8 mouse cellular contexts compared by ENCODE assay signal in the genomic region with DNA sequence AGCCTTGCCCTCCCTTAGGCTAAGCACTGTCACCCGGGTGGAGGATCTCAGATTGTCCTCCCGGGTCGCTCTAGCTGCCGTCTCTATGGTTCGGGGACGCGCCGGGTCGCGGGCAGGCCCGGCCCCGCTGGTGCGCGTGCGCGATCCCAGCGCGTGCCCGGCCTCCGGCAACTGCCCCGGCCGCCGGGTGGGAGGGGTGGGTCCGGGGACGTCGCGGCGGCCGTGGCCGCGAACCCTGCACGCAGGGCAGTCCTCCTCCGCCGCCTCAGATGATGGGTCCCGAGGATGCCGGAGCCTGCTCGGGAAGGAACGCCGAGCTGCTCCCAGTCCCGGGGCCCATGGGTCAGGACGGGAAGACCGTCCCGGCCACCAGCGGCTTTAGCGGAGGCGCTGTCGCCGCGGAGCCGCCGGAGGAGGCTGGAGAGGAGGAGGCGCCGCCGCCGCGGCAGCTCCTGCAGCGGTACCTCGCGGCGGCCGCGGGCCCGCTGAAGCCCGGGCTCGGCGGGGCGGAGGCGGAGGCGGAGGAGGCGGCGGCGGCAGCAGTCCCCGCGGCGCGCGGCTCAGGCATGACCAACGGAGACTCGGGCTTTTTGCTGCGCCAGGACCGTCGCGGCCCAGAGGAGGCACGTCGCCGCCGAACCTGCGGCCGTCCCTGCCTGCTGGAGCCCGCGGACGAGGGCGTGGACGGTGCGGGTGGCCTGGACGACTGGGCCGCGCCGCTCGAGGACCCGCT. TPM values are rescaled to one million over a fixed set of nuclear protein-coding genes. Genes with fewer than 3 reads are reported as not detected.
DNase-seq lines count a peak whose midpoint lies in the region; ATAC-seq and TF ChIP-seq lines count a peak whose summit lies in the region.

Tbc1d12 (plus strand) TSS at position 142 of the 733 bp plus-strand sequence.

- no peaks in the 10 kb centered on the region for H3K36me3 ChIP-seq in heart, embryonic 15.5 days
- H3K36me3 ChIP-seq in liver, embryonic 14.5 days (replicated peaks; ENCODE audit: control insufficient read depth, insufficient read depth, low read depth) = no peaks in the 10 kb centered on the region
- H3K36me3 ChIP-seq in neural tube, embryonic 11.5 days (ENCODE audit: control insufficient read depth, insufficient read depth, low read length) = no peaks in the 10 kb centered on the region
- no peaks in the 10 kb centered on the region for H3K36me3 ChIP-seq in stomach, postnatal 0 days (ENCODE audit: control insufficient read depth, insufficient read depth, low read length)

- DNase-seq in c-Kit-negative CD71-positive TER-119-positive erythroid progenitor cells, embryonic 14.5 days (ENCODE audit: low read depth, low spot score) = peak; percentile 84
- DNase-seq in fibroblast of lung, adult 2 months (ENCODE audit: low read depth) = peak; percentile 73
- DNase-seq in kidney, postnatal 25 days = peak; percentile 92 to 97
- DNase-seq in liver, embryonic 14.5 days (ENCODE audit: low read depth in 3 of 3, low spot score in 3 of 3) = peak; percentile 82 to 85 (median 82)
- DNase-seq in neural tube, embryonic 11.5 days (ENCODE audit: low spot score) = peak; percentile 93
- peak; percentile 91 for DNase-seq in stomach, postnatal 0 days (ENCODE audit: low spot score)

- H3K27me3 ChIP-seq in heart, embryonic 15.5 days = no peaks in the 10 kb centered on the region
- no peaks in the 10 kb centered on the region for H3K27me3 ChIP-seq in liver, embryonic 14.5 days (ENCODE audit: control insufficient read depth, insufficient read depth, low read length)
- no peaks in the 10 kb centered on the region for H3K27me3 ChIP-seq in neural tube, embryonic 11.5 days (ENCODE audit: control insufficient read depth, insufficient read depth, low read length)
- H3K27me3 ChIP-seq in stomach, postnatal 0 days (ENCODE audit: control insufficient read depth, insufficient read depth, low read length) = no peaks in the 10 kb centered on the region

- no peak for TF ChIP-seq EP300 in liver, embryonic 14.5 days (IDR thresholded peaks at IDR 0.05; ENCODE audit: low read depth)
- TF ChIP-seq EP300 in stomach, postnatal 0 days (optimal IDR thresholded peaks at IDR 0.05) = no peak

- ATAC-seq in CD4-positive, CD25-positive, alpha-beta regulatory T cell, adult 4 months = peak; percentile 86
- ATAC-seq in heart, embryonic 15.5 days (replicated peaks; ENCODE audit: insufficient number of reproducible peaks, insufficient read depth, low FRiP score, low read depth) = peak; percentile 93
- peak; percentile 93 for ATAC-seq in liver, embryonic 14.5 days (ENCODE audit: insufficient read depth)
- ATAC-seq in neural tube, embryonic 11.5 days (ENCODE audit: insufficient read depth, low FRiP score, low TSS enrichment) = peak; percentile 92
- ATAC-seq in stomach, postnatal 0 days (ENCODE audit: low FRiP score, low TSS enrichment) = peak; percentile 94

- peak within 1 kb of the TSS; percentile 86 for H3K4me3 ChIP-seq in heart, embryonic 15.5 days
- H3K4me3 ChIP-seq in liver, embryonic 14.5 days (ENCODE audit: insufficient read depth in 1 of 2, low read depth in 2 of 2, low read length in 2 of 2) = peak within 1 kb of the TSS; percentile 79 to 91
- H3K4me3 ChIP-seq in neural tube, embryonic 11.5 days (ENCODE audit: low read depth, low read length) = peak within 1 kb of the TSS; percentile 84
- peak within 1 kb of the TSS; percentile 86 for H3K4me3 ChIP-seq in stomach, postnatal 0 days (ENCODE audit: low read depth, low read length)

- peaks cover 11% of the 10 kb centered on the region for H3K4me1 ChIP-seq in heart, embryonic 15.5 days (replicated peaks)
- H3K4me1 ChIP-seq in liver, embryonic 14.5 days (replicated peaks; ENCODE audit: control insufficient read depth in 2 of 2, insufficient read depth in 2 of 2, low read length in 1 of 2) = peaks cover 9 to 12% of the 10 kb centered on the region in 2 experiments
- no peaks in the 10 kb centered on the region for H3K4me1 ChIP-seq in neural tube, embryonic 11.5 days (ENCODE audit: control insufficient read depth, insufficient read depth, low read length)
- no peaks in the 10 kb centered on the region for H3K4me1 ChIP-seq in stomach, postnatal 0 days (replicated peaks; ENCODE audit: control insufficient read depth, insufficient read depth)

- WGBS in heart, embryonic 15.5 days = under 1% methylated on average over 79 of the region's 101 CpGs
- under 1% methylated on average over 82 of the region's 101 CpGs for whole genome bisulfite sequencing in liver, embryonic 14.5 days (ENCODE audit: insufficient replicate concordance)
- 0% methylated on average over 79 of the region's 101 CpGs for WGBS in neural tube, embryonic 11.5 days
- 1% methylated on average over 78 of the region's 101 CpGs for WGBS in stomach, postnatal 0 days

- H3K9me3 ChIP-seq in heart, embryonic 15.5 days (replicated peaks) = no peaks in the 10 kb centered on the region
- H3K9me3 ChIP-seq in liver, embryonic 14.5 days (ENCODE audit: control insufficient read depth, low read length) = no peaks in the 10 kb centered on the region
- no peaks in the 10 kb centered on the region for H3K9me3 ChIP-seq in neural tube, embryonic 11.5 days (ENCODE audit: control insufficient read depth, low read length)
- no peaks in the 10 kb centered on the region for H3K9me3 ChIP-seq in stomach, postnatal 0 days (ENCODE audit: control insufficient read depth, low read length)

- peak within 1 kb of the TSS; percentile 83 for H3K9ac ChIP-seq in heart, embryonic 15.5 days
- H3K9ac ChIP-seq in liver, embryonic 14.5 days (replicated peaks) = peak within 1 kb of the TSS; percentile 89
- peak within 1 kb of the TSS; percentile 91 for H3K9ac ChIP-seq in neural tube, embryonic 11.5 days (ENCODE audit: low read length)
- H3K9ac ChIP-seq in stomach, postnatal 0 days (ENCODE audit: low read length) = peak within 1 kb of the TSS; percentile 84

- H3K4me2 ChIP-seq in heart, embryonic 15.5 days = peak within 1 kb of the TSS; percentile 80
- H3K4me2 ChIP-seq in liver, embryonic 14.5 days (ENCODE audit: low read depth) = peak within 1 kb of the TSS; percentile 87
- peak within 1 kb of the TSS; percentile 60 for H3K4me2 ChIP-seq in neural tube, embryonic 11.5 days (ENCODE audit: low read depth)
- peak within 1 kb of the TSS; percentile 74 for H3K4me2 ChIP-seq in stomach, postnatal 0 days (replicated peaks; ENCODE audit: low read depth)

- peak within 1 kb of the TSS; percentile 92 for H3K27ac ChIP-seq in heart, embryonic 15.5 days
- H3K27ac ChIP-seq in liver, embryonic 14.5 days = peak within 1 kb of the TSS; percentile 81
- H3K27ac ChIP-seq in neural tube, embryonic 11.5 days (ENCODE audit: low read depth, low read length) = peak within 1 kb of the TSS; percentile 84
- H3K27ac ChIP-seq in stomach, postnatal 0 days (replicated peaks) = peak within 1 kb of the TSS; percentile 90

- peak; percentile 26 for TF ChIP-seq CTCF in liver, embryonic 14.5 days (IDR thresholded peaks at IDR 0.05; ENCODE audit: low read depth)
- TF ChIP-seq CTCF in stomach, postnatal 0 days (IDR thresholded peaks at IDR 0.05; ENCODE audit: low read depth) = peak; percentile 19; the same call in 1 of the 2 replicates

RNA-seq across cellular contexts. Expression of gene Tbc1d12, which starts in this region (rescaled TPM):
- 1 to 10 TPM in 1 of 2 experiments, under 1 TPM in 1; 0.62 to 1.2 TPM for polyA plus RNA-seq in CD4-positive, CD25-positive, alpha-beta regulatory T cell, adult 4 months (2017; shearing (Covaris generic))
- 1.6 and 1.7 TPM in 2 replicates for polyA plus RNA-seq in heart, embryonic 15.5 days (2015; fragmentation: Nextera tagmentation; extraction: Ambion mirVana)
- 1.4 and 1.9 TPM in 2 replicates for polyA plus RNA-seq in liver, embryonic 14.5 days (2012; rRNA removed)
- 1.5 and 2.0 TPM in 2 replicates for polyA plus RNA-seq in liver, embryonic 14.5 days (2014; fragmentation: Nextera tagmentation; extraction: Ambion mirVana)
- 3.4 and 3.8 TPM in 2 replicates for polyA plus RNA-seq in neural tube, embryonic 11.5 days (2014; fragmentation: Nextera tagmentation; extraction: Ambion mirVana)
- polyA plus RNA-seq in stomach, postnatal 0 days (2015; fragmentation: Nextera tagmentation; extraction: Ambion mirVana) = 1.4 and 1.6 TPM in 2 replicates

Comparison
In these comparisons a context has a peak if more than half of its experiments do, and no peak if none do; other contexts are left out.
1. Peak in every context shown above with its lines: DNase-seq, ATAC-seq, H3K4me3 ChIP-seq and H3K27ac ChIP-seq.